Mouse (Mus musculus) regulatory T cell (primary cell): ENCODE measurements around the gene Zbtb43.

Experiments
- in situ Hi-C: fragments of 300-600 bp; cut with MboI, MseI; formaldehyde crosslinking; loops from one replicate; pipeline ENCODE4 v1.15.1; 2025; ENCODE audit warnings: high pct_unique_total_duplicates

Zbtb43 gene

GRCm38 (mm10) chr2:33468466-33469097 is at the start of gene Zbtb43:
Gene Zbtb43 (minus strand): TSS chr2:33468559.
- in situ Hi-C loops, result loop anchor here (10.0 kb wide), 1 partner anchor 1296 kb away; no protein-coding TSS in a partner anchor

GRCm38 (mm10) chr2:33515856-33516255 is 47.5 kb upstream of the Zbtb43 start:
- in situ Hi-C loops, result no loop called here

GRCm38 (mm10) chr2:33515431-33515830 is 47.1 kb upstream of the Zbtb43 start:
- in situ Hi-C loops, result no loop called here

- in situ Hi-C loops, result no loop called here
Measured at GRCm38 (mm10) chr2:33510791-33511190, 42.4 kb upstream of the Zbtb43 start.

GRCm38 (mm10) chr2:33502602-33503001 is 34.2 kb upstream of the Zbtb43 start:
- in situ Hi-C loops, result no loop called here

- in situ Hi-C loops, result no loop called here
Measured at GRCm38 (mm10) chr2:33498280-33498679, 29.9 kb upstream of the Zbtb43 start.

GRCm38 (mm10) chr2:33495654-33496053 is 27.3 kb upstream of the Zbtb43 start:
- in situ Hi-C loops, result no loop called here

GRCm38 (mm10) chr2:33492041-33492440 is 23.7 kb upstream of the Zbtb43 start:
- in situ Hi-C loops, result loop anchor here (5.0 kb wide), 2 partner anchors 65 to 155 kb away; no protein-coding TSS in a partner anchor

- in situ Hi-C loops, result no loop called here
Measured at GRCm38 (mm10) chr2:33489565-33489964, 21.2 kb upstream of the Zbtb43 start.

GRCm38 (mm10) chr2:33487332-33487731 is 19.0 kb upstream of the Zbtb43 start:
- in situ Hi-C loops, result no loop called here

- in situ Hi-C loops, result no loop called here
Measured at GRCm38 (mm10) chr2:33486866-33487265, 18.5 kb upstream of the Zbtb43 start.

- in situ Hi-C loops, result no loop called here
Measured at GRCm38 (mm10) chr2:33477961-33478755, 9.8 kb upstream of the Zbtb43 start.

- in situ Hi-C loops, result no loop called here
Measured at GRCm38 (mm10) chr2:33475961-33476360, 7.6 kb upstream of the Zbtb43 start.

- in situ Hi-C loops, result loop anchor here (10.0 kb wide), 1 partner anchor 1297 kb away; no protein-coding TSS in a partner anchor
Measured at GRCm38 (mm10) chr2:33467546-33468465, 553 bp downstream of the Zbtb43 start.

- in situ Hi-C loops, result loop anchor here (10.0 kb wide), 1 partner anchor 1299 kb away; no protein-coding TSS in a partner anchor
Measured at GRCm38 (mm10) chr2:33465966-33466365, 2.4 kb downstream of the Zbtb43 start.

GRCm38 (mm10) chr2:33465215-33465614 is 3.1 kb downstream of the Zbtb43 start:
- in situ Hi-C loops, result loop anchor here (10.0 kb wide), 1 partner anchor 1300 kb away; no protein-coding TSS in a partner anchor

- in situ Hi-C loops, result loop anchor here (10.0 kb wide), 1 partner anchor 1303 kb away; no protein-coding TSS in a partner anchor
Measured at GRCm38 (mm10) chr2:33462066-33462465, 6.3 kb downstream of the Zbtb43 start.

GRCm38 (mm10) chr2:33461066-33461465 is 7.3 kb downstream of the Zbtb43 start:
- in situ Hi-C loops, result loop anchor here (10.0 kb wide), 1 partner anchor 1304 kb away; no protein-coding TSS in a partner anchor

- in situ Hi-C loops, result loop anchor here (10.0 kb wide), 1 partner anchor 1305 kb away; no protein-coding TSS in a partner anchor
Measured at GRCm38 (mm10) chr2:33459660-33460059, 8.7 kb downstream of the Zbtb43 start.

GRCm38 (mm10) chr2:33456696-33457095 is 11.7 kb downstream of the Zbtb43 start:
- in situ Hi-C loops, result no loop called here

- in situ Hi-C loops, result no loop called here
Measured at GRCm38 (mm10) chr2:33456242-33456641, 12.1 kb downstream of the Zbtb43 start.
